Mouse (Mus musculus) spleen, postnatal 14 days (tissue): Measurements from ENCODE around the gene Sept8.
"Not testable (repeated sequence)": the region's sequence is repeated elsewhere in the genome, so short reads cannot be mapped to it uniquely, and the experiment has no call there.

Source experiments
- DNase-seq, 2 experiments: peaks; one replicate each; pipeline ENCODE4 v3.0.0; 2021 to 2022; ENCODE audit warnings: low spot score in 2 of 2

Sept8 gene

DNA sequence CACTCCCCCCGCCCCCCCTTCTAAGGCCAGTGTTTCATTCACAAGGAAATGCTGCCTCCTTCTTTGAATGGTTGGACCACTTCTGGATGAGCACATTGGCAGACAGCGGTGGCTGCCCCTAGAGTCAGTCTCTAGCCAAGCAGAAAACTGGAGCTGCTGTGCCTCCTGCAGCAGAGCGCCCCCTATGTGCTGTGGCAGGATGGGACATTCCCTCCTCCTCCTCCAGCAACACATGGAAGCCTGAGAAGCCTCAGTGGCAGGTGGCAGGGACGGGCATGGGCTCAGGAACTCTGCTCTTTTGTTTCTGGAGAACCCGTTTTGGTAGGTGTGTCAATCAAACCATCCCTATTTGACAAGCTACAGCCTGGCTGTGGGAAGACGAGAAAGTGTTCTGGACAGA, 5.8 kb downstream of the Sept8 start:
- DNase-seq: peak in 1 of 2 experiments; percentile 19

GRCm38 (mm10) chr11:53525461-53525860, 6.4 kb downstream of the Sept8 start:
- no peak for DNase-seq

- DNase-seq: no peak
These were observed 9.6 kb downstream of the Sept8 start for GRCm38 (mm10) chr11:53528397-53529252.

DNA sequence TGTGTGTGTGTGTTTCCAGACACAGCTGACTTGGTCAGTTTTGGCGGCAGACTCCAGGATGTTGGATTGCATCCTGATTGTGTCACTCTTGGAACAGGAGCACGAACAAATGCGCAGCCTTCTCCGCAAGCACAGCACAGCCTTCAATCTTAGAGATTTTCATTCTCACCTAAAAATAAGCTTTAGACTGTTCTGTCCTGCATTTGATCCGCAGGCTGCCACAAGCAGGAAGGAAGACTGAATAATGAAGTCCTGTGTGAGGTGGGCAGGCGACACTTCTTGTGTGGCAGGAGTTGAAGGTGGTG, 10.1 kb downstream of the Sept8 start:
- no peak for DNase-seq

GRCm38 (mm10) chr11:53530001-53530400, 10.9 kb downstream of the Sept8 start:
- DNase-seq: no peak

DNA sequence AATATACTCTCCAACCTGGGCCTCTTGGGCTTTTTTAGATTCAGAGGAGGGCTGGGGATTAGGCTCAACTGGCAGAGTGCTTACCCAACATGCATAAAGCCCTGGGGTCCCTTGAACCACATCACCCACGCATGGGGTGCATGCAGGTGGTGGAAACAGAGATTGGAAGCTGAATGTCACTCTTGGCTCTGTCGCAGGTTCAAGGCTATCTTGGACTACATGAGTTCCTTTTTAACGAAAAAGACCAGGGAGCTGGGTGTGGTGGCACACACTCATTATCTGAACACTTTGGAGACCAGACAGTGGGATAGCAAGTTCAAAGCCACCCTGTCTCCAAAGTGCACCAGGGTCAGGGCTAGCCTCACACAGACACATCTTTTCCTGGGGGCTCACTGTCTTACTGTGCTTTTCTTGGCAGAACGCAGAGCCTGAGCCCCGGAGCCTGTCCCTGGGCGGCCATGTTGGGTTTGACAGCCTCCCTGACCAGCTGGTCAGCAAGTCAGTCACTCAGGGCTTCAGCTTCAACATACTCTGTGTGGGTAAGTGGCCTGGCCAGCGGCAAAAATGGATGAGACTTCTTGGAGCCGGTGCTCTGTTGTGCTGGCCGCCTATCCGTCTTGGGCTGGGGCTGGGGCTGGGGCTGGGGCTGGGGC, 12.6 kb downstream of the Sept8 start:
- DNase-seq: no peak

DNA sequence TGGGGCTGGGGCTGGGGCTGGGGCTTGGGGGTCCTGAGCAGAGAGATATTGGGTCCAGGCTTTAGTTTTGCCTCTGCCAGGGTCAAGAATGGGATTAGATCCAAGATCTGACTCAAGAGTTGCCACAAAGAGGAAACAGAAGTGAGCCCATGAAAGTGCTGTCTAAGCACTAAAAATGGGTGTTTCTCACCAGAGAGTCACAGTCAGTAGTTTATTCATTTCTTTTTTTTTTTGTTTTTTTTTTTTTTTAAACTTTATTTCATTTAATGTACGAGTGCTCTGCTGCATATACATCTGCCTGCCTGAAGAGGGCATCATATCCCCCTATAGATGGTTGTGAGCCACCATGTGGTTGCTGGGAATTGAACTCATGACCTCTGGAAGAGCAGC, 13.2 kb downstream of the Sept8 start:
- DNase-seq: no peak

DNA sequence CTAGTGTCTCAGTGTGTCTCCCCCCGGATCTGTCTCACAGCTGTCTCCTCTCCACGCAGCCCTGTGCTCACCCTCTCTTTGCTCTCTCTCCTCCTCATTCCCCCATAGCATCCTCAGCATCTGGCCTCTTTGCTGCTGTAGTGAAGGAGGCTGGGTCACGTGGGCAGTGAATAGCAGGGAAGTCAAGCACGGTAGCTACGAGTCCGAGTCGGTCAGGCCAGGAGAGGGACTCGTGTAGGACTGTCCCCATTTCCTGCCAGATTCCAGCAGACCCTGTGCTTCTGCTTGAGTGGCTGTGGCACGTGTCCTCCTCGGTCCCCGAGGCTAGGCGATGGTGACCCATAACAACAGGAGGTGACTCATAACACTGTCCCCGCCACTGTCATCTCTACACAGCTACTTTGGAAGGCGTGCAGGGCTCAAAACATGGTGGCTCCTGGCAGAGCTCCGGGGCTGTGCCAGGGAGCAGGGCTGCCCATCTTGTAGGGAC, 20.0 kb downstream of the Sept8 start:
- DNase-seq: no peak

DNA sequence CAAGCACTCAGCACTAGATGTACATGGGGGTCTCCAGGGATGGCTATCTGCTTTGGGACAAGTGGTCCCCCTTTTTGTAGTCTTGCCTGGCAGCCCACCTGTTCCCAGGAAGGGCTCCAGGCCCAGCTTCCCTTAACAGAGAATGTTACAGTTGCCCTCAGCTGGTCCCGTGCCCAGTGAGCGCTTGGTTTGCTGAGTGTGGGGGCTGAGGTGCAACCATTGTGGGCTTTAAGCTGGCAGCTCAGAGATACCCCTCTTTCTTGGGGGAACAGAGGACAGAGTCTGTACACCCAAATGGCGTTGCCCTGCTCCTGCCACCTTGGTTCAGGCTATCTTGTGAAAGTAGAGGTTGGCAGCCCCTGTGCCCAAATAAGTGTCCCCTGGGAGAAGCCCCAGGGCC, 21.3 kb downstream of the Sept8 start:
- no peak for DNase-seq

DNA sequence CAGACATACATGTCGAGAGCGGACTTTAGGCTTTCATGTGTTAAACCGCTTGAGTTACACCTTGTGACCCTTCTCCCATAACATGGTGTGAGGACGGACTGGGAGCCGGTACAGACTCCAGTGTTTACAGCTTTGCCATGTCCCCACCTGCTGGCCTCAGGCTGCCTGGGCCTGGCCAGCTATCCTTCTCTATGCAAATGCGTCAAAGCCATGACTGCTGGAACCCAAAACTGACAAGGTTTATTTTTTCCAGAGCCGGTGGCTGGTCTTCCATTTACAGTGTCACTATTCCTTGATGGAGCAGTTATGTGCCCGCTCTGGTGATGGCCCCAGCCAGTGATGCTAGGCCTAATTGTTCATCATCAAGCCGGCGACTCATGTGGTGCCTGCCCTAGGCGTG, 22.2 kb downstream of the Sept8 start:
- DNase-seq: no peak

DNA sequence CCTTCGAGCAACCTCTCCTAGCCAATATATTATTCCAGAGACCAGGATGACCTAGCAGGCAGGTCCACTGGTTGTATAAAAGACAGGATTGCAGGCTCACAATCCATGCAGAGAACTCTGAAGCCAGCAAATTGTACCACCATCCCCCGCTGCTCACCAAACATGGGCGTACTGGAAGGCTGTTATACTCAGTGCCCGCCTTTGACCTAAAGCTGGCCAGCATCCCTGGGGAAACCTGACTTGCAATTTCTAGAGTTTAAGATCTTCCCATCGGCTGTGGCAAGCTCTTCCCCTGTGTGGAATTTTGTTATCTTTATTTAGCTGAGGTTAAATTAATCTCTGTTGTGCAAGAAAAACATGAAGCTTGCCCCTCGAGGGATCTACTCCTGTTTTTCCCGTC, 24.0 kb downstream of the Sept8 start:
- DNase-seq: no peak

- DNase-seq: no peak
These were observed 27.2 kb downstream of the Sept8 start for GRCm38 (mm10) chr11:53546271-53546670.

DNA sequence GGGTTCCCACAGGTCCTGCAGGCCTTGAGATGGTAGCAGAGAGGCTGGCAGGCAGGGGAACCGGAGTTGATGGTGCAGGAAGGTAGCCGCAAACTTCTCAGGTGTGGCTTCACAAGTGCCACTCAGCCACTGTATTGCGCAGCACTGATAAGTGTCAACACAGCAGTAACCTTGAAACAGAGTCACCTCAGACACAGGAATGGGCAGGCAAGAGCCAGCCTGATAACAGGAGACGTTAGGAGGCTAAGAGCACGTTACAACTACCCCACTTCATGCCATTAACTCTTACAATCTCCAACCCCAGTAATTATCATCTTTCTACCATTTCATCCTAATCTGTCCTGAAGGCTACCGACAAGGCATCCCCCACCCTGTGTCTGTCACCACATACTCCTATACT, 28.5 kb downstream of the Sept8 start:
- DNase-seq: no peak

GRCm38 (mm10) chr11:53548036-53548605, 29.1 kb downstream of the Sept8 start:
- DNase-seq: no peak

GRCm38 (mm10) chr11:53550714-53551113, 31.7 kb downstream of the Sept8 start:
- DNase-seq: no peak

- DNase-seq: peak in 1 of 2 experiments; percentile 7
These were observed 32.7 kb downstream of the Sept8 start for GRCm38 (mm10) chr11:53551754-53552153.

- DNase-seq: not testable (repeated sequence)
These were observed 37.5 kb downstream of the Sept8 start for GRCm38 (mm10) chr11:53556529-53556928.

DNA sequence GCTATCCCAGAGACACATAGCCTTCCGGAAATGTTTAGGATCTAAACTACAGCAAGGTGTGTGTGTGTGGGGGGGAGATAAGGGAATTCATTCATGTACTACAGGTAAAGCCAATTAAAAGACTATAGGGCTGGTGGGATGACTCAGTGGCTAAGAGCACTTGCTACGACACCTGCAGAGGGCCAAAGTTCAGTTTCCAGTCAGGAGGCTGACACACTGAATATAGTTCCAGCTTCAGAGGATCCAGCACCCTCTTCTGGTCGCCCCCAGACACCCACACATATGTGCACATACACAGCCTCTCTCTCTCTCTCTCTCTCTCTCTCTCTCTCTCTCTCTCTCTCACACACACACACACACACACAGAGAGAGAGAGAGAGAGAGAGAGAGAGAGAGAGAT, 38.9 kb downstream of the Sept8 start:
- DNase-seq: not testable (repeated sequence)

- not testable (repeated sequence) for DNase-seq
These were observed 40.9 kb downstream of the Sept8 start for GRCm38 (mm10) chr11:53559980-53560379.

DNA sequence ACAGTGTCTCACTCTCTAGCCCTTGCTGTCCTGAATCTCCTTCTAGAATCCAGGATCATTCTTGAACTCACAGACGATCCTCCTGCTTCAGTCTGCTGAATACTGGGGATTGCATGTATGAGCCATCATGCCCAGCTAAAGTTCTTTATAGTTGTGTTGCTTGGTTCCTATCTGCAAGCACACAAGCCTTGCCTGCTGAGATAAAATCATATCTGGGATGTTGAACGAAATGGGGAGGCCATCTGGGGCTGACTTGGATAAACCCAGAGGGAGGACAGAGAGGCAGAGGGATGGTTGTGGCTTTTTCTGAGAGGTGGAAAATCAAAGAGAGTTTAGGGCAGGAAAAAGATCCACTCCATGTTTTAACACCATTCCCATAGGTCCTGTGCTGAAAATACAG, 42.9 kb downstream of the Sept8 start:
- DNase-seq: no peak

GRCm38 (mm10) chr11:53566646-53567045, 47.6 kb downstream of the Sept8 start:
- no peak for DNase-seq

DNA sequence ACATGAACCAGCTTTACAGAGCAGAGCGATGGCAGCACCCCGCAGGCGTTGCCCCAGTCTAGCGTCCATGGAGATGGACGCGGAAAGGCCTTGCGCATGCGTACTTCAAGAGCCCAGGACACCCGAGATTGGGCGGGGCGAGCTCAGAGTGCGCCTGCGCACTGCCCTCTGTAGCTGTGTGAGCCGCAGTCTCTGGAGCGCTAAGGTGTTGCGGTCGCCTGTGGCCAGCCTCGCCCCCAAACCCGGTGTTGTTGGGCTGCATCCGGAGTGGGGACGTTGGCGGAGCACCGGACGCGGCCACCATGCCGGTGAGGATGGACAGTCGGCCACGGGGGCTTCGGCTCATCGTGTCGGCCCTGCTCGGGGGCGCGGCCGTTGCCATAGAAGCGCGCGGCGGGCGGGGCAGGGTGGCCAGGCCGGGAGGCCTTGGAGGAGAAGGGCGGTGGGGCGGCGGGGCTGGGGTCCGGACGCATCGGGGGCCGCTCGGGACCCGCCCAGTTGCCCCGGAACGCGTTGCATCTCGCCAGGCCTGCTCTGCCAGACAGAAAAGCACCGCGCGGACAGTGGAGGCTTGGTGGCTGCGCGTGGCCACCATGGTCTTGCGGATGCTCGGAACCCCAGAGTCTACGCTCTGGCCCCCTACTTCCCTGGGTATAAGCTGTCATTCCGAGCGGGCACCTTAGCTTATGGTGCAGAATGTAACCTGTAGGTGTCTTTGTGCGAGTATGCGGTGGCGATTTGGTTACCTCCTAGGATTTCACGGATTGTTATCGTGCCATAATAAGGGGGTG, 48.4 kb downstream of the Sept8 start, which contains the start of gene Kif3a:
Gene Kif3a, plus strand, starts transcription at position 156 of the 791 bp plus-strand sequence.
- peak; percentile 88 to 91 for DNase-seq
